Mouse (Mus musculus): Measurements from ENCODE around the gene Acvr2a. TPM values are rescaled to one million over a fixed set of nuclear protein-coding genes. Genes with fewer than 3 reads are reported as not detected.
A peak's percentile ranks its signal among the peaks of the same experiment; 100 is the strongest.

Acvr2a gene
- polyA plus RNA-seq (2015; fragmentation: Nextera tagmentation; extraction: Ambion mirVana) = 13.1 TPM in 2 replicates

GRCm38 (mm10) chr2:48813371-48814222, at the start of gene Acvr2a:
TSS of gene Acvr2a (plus strand) at chr2:48814109.
- H3K4me1 ChIP-seq (ENCODE audit: control insufficient read depth, insufficient read depth, low read length) = peaks cover 7% of the 10 kb centered on the region
- ATAC-seq (ENCODE audit: insufficient read depth, low FRiP score) = peak; percentile 91
- no peaks in the 10 kb centered on the region for H3K9me3 ChIP-seq (replicated peaks; ENCODE audit: control insufficient read depth, low read length)
- H3K4me3 ChIP-seq (replicated peaks; ENCODE audit: low read length) = peak within 1 kb of the TSS; percentile 79
- 1% methylated on average over 100 of the region's 105 CpGs for WGBS
- peak within 1 kb of the TSS; percentile 90 for H3K9ac ChIP-seq (ENCODE audit: low read length)
- H3K36me3 ChIP-seq (ENCODE audit: control insufficient read depth, insufficient read depth, low read length) = no peaks in the 10 kb centered on the region
- H3K27ac ChIP-seq (ENCODE audit: low read length) = peak within 1 kb of the TSS; percentile 96
- H3K4me2 ChIP-seq (ENCODE audit: low read depth, low read length) = peak within 1 kb of the TSS; percentile 71
- no peaks in the 10 kb centered on the region for H3K27me3 ChIP-seq (ENCODE audit: control insufficient read depth, insufficient read depth, low read length)

GRCm38 (mm10) chr2:48766513-48766912, 47.4 kb upstream of the Acvr2a start:
- Histone ChIP-seq H3K27ac (ENCODE audit: low read length) (no peak overlapping the region), H3K36me3 (ENCODE audit: control insufficient read depth, insufficient read depth, low read length) (no peaks in the 10 kb centered on the region), H3K9me3 (replicated peaks; ENCODE audit: control insufficient read depth, low read length) (no peaks in the 10 kb centered on the region), H3K4me2 (ENCODE audit: low read depth, low read length) (no peak overlapping the region), H3K4me1 (ENCODE audit: control insufficient read depth, insufficient read depth, low read length) (no peaks in the 10 kb centered on the region), H3K4me3 (replicated peaks; ENCODE audit: low read length) (no peak overlapping the region), H3K9ac (ENCODE audit: low read length) (no peak overlapping the region), H3K27me3 (ENCODE audit: control insufficient read depth, insufficient read depth, low read length) (no peaks in the 10 kb centered on the region)
- WGBS = 78% methylated on average over 5 of the region's 5 CpGs
- no peak for ATAC-seq (ENCODE audit: insufficient read depth, low FRiP score)

GRCm38 (mm10) chr2:48767778-48768177, 46.1 kb upstream of the Acvr2a start:
- Histone ChIP-seq H3K9ac (ENCODE audit: low read length) (no peak overlapping the region), H3K4me1 (ENCODE audit: control insufficient read depth, insufficient read depth, low read length) (no peaks in the 10 kb centered on the region), H3K36me3 (ENCODE audit: control insufficient read depth, insufficient read depth, low read length) (no peaks in the 10 kb centered on the region), H3K27ac (ENCODE audit: low read length) (no peak overlapping the region), H3K4me3 (replicated peaks; ENCODE audit: low read length) (no peak overlapping the region), H3K27me3 (ENCODE audit: control insufficient read depth, insufficient read depth, low read length) (no peaks in the 10 kb centered on the region), H3K9me3 (replicated peaks; ENCODE audit: control insufficient read depth, low read length) (no peaks in the 10 kb centered on the region), H3K4me2 (ENCODE audit: low read depth, low read length) (no peak overlapping the region)
- ATAC-seq (ENCODE audit: insufficient read depth, low FRiP score) = no peak
- 77% methylated on average over 2 of the region's 2 CpGs for WGBS

DNA sequence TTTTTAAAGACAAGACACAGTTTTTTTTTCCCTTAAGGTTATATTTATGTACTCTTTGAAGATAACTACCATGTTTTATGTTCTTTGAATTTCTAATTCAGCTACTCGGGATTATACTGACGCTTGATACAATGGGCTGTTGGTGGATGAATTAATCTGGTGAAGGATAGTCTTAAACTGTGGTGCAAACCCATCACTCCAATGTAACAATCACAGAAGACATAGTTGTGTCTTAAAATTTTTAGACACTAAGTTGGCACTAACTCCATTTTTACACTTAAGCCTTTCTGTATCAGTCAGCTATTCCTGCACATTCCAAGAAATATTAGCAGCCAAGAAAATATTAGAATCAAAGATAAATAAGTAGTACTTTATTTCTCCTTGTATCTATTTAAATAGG, 45.7 kb upstream of the Acvr2a start:
- WGBS = 93% methylated on average over 2 of the region's 2 CpGs
- H3K4me2 ChIP-seq (ENCODE audit: low read depth, low read length) = no peak overlapping the region
- no peaks in the 10 kb centered on the region for H3K36me3 ChIP-seq (ENCODE audit: control insufficient read depth, insufficient read depth, low read length)

DNA sequence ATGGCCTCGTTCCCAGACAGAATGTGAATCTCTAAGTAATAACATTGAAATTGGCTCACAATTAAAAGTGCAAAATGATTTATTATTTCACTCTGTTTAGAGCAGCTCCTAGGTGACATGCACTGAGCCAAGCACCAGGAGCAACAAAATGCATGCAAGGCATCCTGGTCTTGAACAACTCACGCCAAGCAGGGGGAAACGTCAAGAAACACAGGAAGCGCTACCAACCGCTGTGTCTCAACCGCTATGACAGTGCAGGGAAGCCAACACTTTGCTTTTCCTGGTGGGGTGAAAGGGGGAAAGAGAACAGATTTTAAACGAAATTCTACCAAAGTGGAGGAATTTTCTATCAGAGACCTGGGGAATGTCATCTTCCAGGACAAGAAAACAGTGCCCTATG, 43.8 kb upstream of the Acvr2a start:
- H3K9ac ChIP-seq (ENCODE audit: low read length) = no peak overlapping the region
- ATAC-seq (ENCODE audit: insufficient read depth, low FRiP score) = no peak
- H3K4me1 ChIP-seq (ENCODE audit: control insufficient read depth, insufficient read depth, low read length) = no peaks in the 10 kb centered on the region
- no peak overlapping the region for H3K27ac ChIP-seq (ENCODE audit: low read length)
- 84% methylated on average over 7 of the region's 7 CpGs for whole genome bisulfite sequencing
- H3K27me3 ChIP-seq (ENCODE audit: control insufficient read depth, insufficient read depth, low read length) = no peaks in the 10 kb centered on the region
- no peak overlapping the region for H3K4me3 ChIP-seq (replicated peaks; ENCODE audit: low read length)
- H3K4me2 ChIP-seq (ENCODE audit: low read depth, low read length) = no peak overlapping the region
- no peaks in the 10 kb centered on the region for H3K9me3 ChIP-seq (replicated peaks; ENCODE audit: control insufficient read depth, low read length)
- no peaks in the 10 kb centered on the region for H3K36me3 ChIP-seq (ENCODE audit: control insufficient read depth, insufficient read depth, low read length)

More for the DNA sequence above, 45.7 kb upstream of the Acvr2a start:
- H3K4me1 ChIP-seq (ENCODE audit: control insufficient read depth, insufficient read depth, low read length) = no peaks in the 10 kb centered on the region
- H3K27me3 ChIP-seq (ENCODE audit: control insufficient read depth, insufficient read depth, low read length) = no peaks in the 10 kb centered on the region
- no peak overlapping the region for H3K9ac ChIP-seq (ENCODE audit: low read length)
- H3K27ac ChIP-seq (ENCODE audit: low read length) = no peak overlapping the region
- ATAC-seq (ENCODE audit: insufficient read depth, low FRiP score) = no peak
- no peak overlapping the region for H3K4me3 ChIP-seq (replicated peaks; ENCODE audit: low read length)
- no peaks in the 10 kb centered on the region for H3K9me3 ChIP-seq (replicated peaks; ENCODE audit: control insufficient read depth, low read length)

DNA sequence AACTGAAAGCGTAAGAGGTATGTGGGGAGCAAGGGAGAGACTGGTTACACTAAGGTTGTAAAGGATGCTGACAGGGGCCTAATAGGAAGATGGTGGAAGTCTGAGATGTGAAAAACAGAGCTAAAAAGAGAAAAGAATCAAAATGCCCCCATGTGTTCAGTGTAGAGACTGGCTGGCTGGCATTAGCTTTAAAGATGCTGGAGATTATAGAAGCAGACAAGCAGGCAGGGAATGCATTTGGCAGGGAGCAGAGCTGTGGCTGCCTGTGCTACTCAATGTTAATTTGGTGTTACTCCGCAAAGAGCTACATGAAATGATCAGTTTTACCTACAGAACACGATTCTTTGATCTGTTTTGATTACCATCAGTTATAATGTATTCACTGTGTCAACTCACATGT, 43.3 kb upstream of the Acvr2a start:
- Histone ChIP-seq H3K27me3 (ENCODE audit: control insufficient read depth, insufficient read depth, low read length) (no peaks in the 10 kb centered on the region), H3K9me3 (replicated peaks; ENCODE audit: control insufficient read depth, low read length) (no peaks in the 10 kb centered on the region), H3K9ac (ENCODE audit: low read length) (no peak overlapping the region), H3K4me2 (ENCODE audit: low read depth, low read length) (no peak overlapping the region), H3K36me3 (ENCODE audit: control insufficient read depth, insufficient read depth, low read length) (no peaks in the 10 kb centered on the region), H3K27ac (ENCODE audit: low read length) (no peak overlapping the region), H3K4me3 (replicated peaks; ENCODE audit: low read length) (no peak overlapping the region), H3K4me1 (ENCODE audit: control insufficient read depth, insufficient read depth, low read length) (no peaks in the 10 kb centered on the region)
- WGBS = 80% methylated on average over 3 of the region's 3 CpGs
- no peak for ATAC-seq (ENCODE audit: insufficient read depth, low FRiP score)

- H3K4me3 ChIP-seq (replicated peaks; ENCODE audit: low read length) = no peak overlapping the region
These were observed 38.6 kb upstream of the Acvr2a start for GRCm38 (mm10) chr2:48775281-48775680.

GRCm38 (mm10) chr2:48788901-48789300, 25.0 kb upstream of the Acvr2a start:
- Histone ChIP-seq H3K9ac (ENCODE audit: low read length) (no peak overlapping the region), H3K4me2 (ENCODE audit: low read depth, low read length) (no peak overlapping the region), H3K36me3 (ENCODE audit: control insufficient read depth, insufficient read depth, low read length) (no peaks in the 10 kb centered on the region), H3K4me3 (replicated peaks; ENCODE audit: low read length) (no peak overlapping the region), H3K27ac (ENCODE audit: low read length) (no peak overlapping the region), H3K27me3 (ENCODE audit: control insufficient read depth, insufficient read depth, low read length) (no peaks in the 10 kb centered on the region), H3K9me3 (replicated peaks; ENCODE audit: control insufficient read depth, low read length) (no peaks in the 10 kb centered on the region; the same call in 1 of the 2 replicates), H3K4me1 (ENCODE audit: control insufficient read depth, insufficient read depth, low read length) (no peaks in the 10 kb centered on the region)
- 60% methylated on average over 3 of the region's 3 CpGs for WGBS
- no peak for ATAC-seq (ENCODE audit: insufficient read depth, low FRiP score)

More at GRCm38 (mm10) chr2:48775281-48775680, 38.6 kb upstream of the Acvr2a start:
- Histone ChIP-seq H3K27ac (ENCODE audit: low read length) (no peak overlapping the region), H3K4me1 (ENCODE audit: control insufficient read depth, insufficient read depth, low read length) (no peaks in the 10 kb centered on the region), H3K9me3 (replicated peaks; ENCODE audit: control insufficient read depth, low read length) (no peaks in the 10 kb centered on the region), H3K4me2 (ENCODE audit: low read depth, low read length) (no peak overlapping the region), H3K27me3 (ENCODE audit: control insufficient read depth, insufficient read depth, low read length) (no peaks in the 10 kb centered on the region), H3K9ac (ENCODE audit: low read length) (no peak overlapping the region), H3K36me3 (ENCODE audit: control insufficient read depth, insufficient read depth, low read length) (no peaks in the 10 kb centered on the region)
- ATAC-seq (ENCODE audit: insufficient read depth, low FRiP score) = no peak
- 68% methylated on average over 3 of the region's 3 CpGs for WGBS

DNA sequence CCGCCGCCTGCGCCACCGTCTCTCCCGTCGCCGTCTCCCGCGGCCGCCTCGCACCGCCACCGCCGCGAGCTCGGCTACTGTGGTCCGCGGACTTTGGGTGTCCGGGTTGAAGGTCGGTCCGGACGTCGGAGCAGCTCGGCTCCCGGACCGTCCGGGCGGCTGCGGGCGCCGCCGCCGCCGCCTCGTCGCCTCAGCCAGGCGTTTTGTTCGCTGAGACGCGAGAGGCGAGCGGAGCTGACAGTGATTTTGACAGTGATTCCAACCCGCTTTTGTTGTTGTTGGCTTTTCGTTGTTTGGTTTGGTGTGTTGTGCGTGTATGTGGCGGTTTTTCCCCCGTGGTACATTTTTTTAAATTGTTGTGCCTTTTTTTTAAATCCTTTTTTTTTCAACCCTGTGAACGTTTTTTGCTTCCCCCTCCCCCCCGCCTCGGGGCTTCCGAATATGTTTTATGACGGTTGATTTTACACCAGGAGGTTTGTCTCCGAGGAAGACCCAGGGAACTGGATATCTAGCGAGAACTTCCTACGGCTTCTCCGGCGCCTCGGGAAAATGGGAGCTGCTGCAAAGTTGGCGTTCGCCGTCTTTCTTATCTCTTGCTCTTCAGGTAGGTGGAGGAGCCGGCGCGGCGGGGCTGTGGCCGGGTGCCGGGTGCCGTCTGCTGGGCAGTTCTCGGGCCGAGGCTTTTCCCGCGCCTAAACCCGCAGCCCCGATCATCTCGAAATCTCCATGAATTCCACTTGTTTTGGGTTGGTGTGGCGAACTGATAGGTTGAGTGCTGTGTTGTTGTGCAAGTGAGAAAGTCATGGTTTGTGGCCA, 522 bp downstream of the Acvr2a start:
- WGBS = under 1% methylated on average over 76 of the region's 76 CpGs
- Histone ChIP-seq H3K9me3 (replicated peaks; ENCODE audit: control insufficient read depth, low read length) (no peaks in the 10 kb centered on the region), H3K9ac (ENCODE audit: low read length) (peak overlapping the region; percentile 90), H3K4me2 (ENCODE audit: low read depth, low read length) (peak overlapping the region; percentile 71), H3K4me1 (ENCODE audit: control insufficient read depth, insufficient read depth, low read length) (peaks cover 7% of the 10 kb centered on the region), H3K4me3 (replicated peaks; ENCODE audit: low read length) (peak overlapping the region; percentile 79), H3K36me3 (ENCODE audit: control insufficient read depth, insufficient read depth, low read length) (no peaks in the 10 kb centered on the region), H3K27ac (ENCODE audit: low read length) (peak overlapping the region; percentile 96), H3K27me3 (ENCODE audit: control insufficient read depth, insufficient read depth, low read length) (no peaks in the 10 kb centered on the region)
- peak; percentile 74 for ATAC-seq (ENCODE audit: insufficient read depth, low FRiP score)
